Mouse (Mus musculus) heart, adult 2 months (tissue): Measurements from ENCODE around the gene Eomes. TPM values are rescaled to one million over a fixed set of nuclear protein-coding genes. Genes with fewer than 3 reads are reported as not detected.

ENCODE experiments used
- DNase-seq, 2 experiments: peaks; one replicate each; pipeline ENCODE4 v3.0.0; 2021
- H3K27ac ChIP-seq: fragments of 200-600 bp; 2 replicates; pipeline ENCODE4 v1.8.1; 2022
- H3K27me3 ChIP-seq: fragments of 200-500 bp; 2 replicates; pipeline ENCODE4 v1.6.1; 2012; ENCODE audit warnings: mild to moderate bottlenecking, low read length, inconsistent platforms, mixed read lengths; ENCODE audit not compliant: control insufficient read depth, insufficient read depth
- H3K36me3 ChIP-seq: fragments of 200-500 bp; 2 replicates; pipeline ENCODE4 v1.6.1; 2012; ENCODE audit warnings: low read length, inconsistent platforms; ENCODE audit not compliant: control insufficient read depth, insufficient read depth
- H3K4me1 ChIP-seq: fragments of 200-500 bp; 2 replicates; pipeline ENCODE4 v1.6.1; 2011; ENCODE audit warnings: low read length; ENCODE audit not compliant: control insufficient read depth, insufficient read depth
- H3K4me3 ChIP-seq: fragments of 200-600 bp; 2 replicates; pipeline ENCODE4 v1.8.1; 2022
- H3K79me2 ChIP-seq: fragments of 200-500 bp; replicated peaks from 2 replicates; pipeline ENCODE4 v1.6.1; 2012; ENCODE audit warnings: mild to moderate bottlenecking, inconsistent platforms, low read length, moderate library complexity, mixed read lengths; ENCODE audit not compliant: control insufficient read depth, insufficient read depth
- H3K9ac ChIP-seq: fragments of 200-500 bp; 2 replicates; pipeline ENCODE4 v1.6.1; 2012; ENCODE audit warnings: low read depth, mild to moderate bottlenecking, control low read depth, inconsistent platforms, low read length, mixed read lengths
- CTCF ChIP-seq: fragments of 200-600 bp; IDR thresholded peaks from 2 replicates; pipeline ENCODE4 v1.8.1; 2022; ENCODE audit warnings: antibody characterized with exemption, mild to moderate bottlenecking, moderate library complexity
- EP300 ChIP-seq: fragments of 200-500 bp; IDR thresholded peaks from 2 replicates; pipeline ENCODE4 v1.6.1; 2011; ENCODE audit warnings: low read depth, low read length, control low read depth; ENCODE audit not compliant: insufficient read depth
- POLR2A ChIP-seq: fragments of 200-500 bp; IDR thresholded peaks from 2 replicates; pipeline ENCODE4 v1.6.1; 2011; ENCODE audit warnings: mild to moderate bottlenecking, low read depth, low read length, control low read depth; ENCODE audit not compliant: insufficient read depth
- WGBS: fragments of 180-500 bp; shearing (Covaris S2); methylation state at CpG from one replicate; pipeline ENCODE4 v1.1.7; 2018; 5-methylcytosine and 5-hydroxymethylcytosine counted together
- intact Hi-C: fragments of 180-260 bp; cut with DNase I; formaldehyde crosslinking; loops from one replicate; pipeline ENCODE4 v1.15.1; 2025
- polyA plus RNA-seq: library from polyadenylated mRNA; depleted of rRNA; stranded (reverse); fragments of >200 nt; gene quantifications from 2 replicates; pipeline ENCODE4 v1.2.3, GENCODE M21; 2012
- total RNA-seq, 2 experiments: library from RNA; stranded (reverse); gene quantifications; 2 replicates each; pipeline ENCODE4 v1.2.3; 2021

The Eomes gene
- total and polyA plus RNA-seq, 3 experiments, result 0.07 to 0.23 (median 0.13) TPM

- Histone ChIP-seq H3K9ac (no peak overlapping the region), H3K27me3 (peaks cover 32% of the 10 kb centered on the region), H3K4me1 (peaks cover 4% of the 10 kb centered on the region), H3K79me2 (no peaks in the 10 kb centered on the region), H3K4me3 (no peak overlapping the region), H3K27ac (no peak overlapping the region), H3K36me3 (no peaks in the 10 kb centered on the region)
- DNase-seq, result peak; percentile 15 to 30
- WGBS, result 2% methylated on average over 33 of the region's 33 CpGs
- intact Hi-C loops, result no loop called here
- TF ChIP-seq POLR2A (no peak), CTCF (no peak), EP300 (no peak)
These were observed 1.2 kb upstream of the Eomes start for GRCm38 (mm10) chr9:118476766-118477271.

- peak overlapping the region; percentile 33 for H3K4me3 ChIP-seq
- peak; percentile 17 to 32 for DNase-seq
- peaks cover 4% of the 10 kb centered on the region for H3K4me1 ChIP-seq
- WGBS, result 2% methylated on average over 31 of the region's 31 CpGs
- intact Hi-C loops, result no loop called here
- H3K36me3 ChIP-seq, result no peaks in the 10 kb centered on the region
- TF ChIP-seq POLR2A, result no peak
- no peak for TF ChIP-seq EP300
- no peak for TF ChIP-seq CTCF
- peaks cover 34% of the 10 kb centered on the region for H3K27me3 ChIP-seq
- no peak overlapping the region for H3K9ac ChIP-seq
- no peak overlapping the region for H3K27ac ChIP-seq
- no peaks in the 10 kb centered on the region for H3K79me2 ChIP-seq
These were observed 606 bp upstream of the Eomes start for GRCm38 (mm10) chr9:118477281-118477931.

GRCm38 (mm10) chr9:118478458-118478838 lies 436 bp downstream of the Eomes start:
- WGBS, result 2% methylated on average over 27 of the region's 29 CpGs
- peaks cover 35% of the 10 kb centered on the region for H3K27me3 ChIP-seq
- no peaks in the 10 kb centered on the region for H3K36me3 ChIP-seq
- peak overlapping the region; percentile 48 for H3K4me3 ChIP-seq
- no peak overlapping the region for H3K27ac ChIP-seq
- H3K9ac ChIP-seq, result no peak overlapping the region
- TF ChIP-seq EP300 (no peak), POLR2A (no peak), CTCF (no peak)
- DNase-seq, result peak; percentile 13 to 41
- H3K79me2 ChIP-seq, result no peaks in the 10 kb centered on the region
- intact Hi-C loops, result no loop called here
- peaks cover 4% of the 10 kb centered on the region for H3K4me1 ChIP-seq

- intact Hi-C loops, result no loop called here
- peak overlapping the region; percentile 28 for H3K9ac ChIP-seq
- peaks cover 35% of the 10 kb centered on the region for H3K27me3 ChIP-seq
- no peak overlapping the region for H3K27ac ChIP-seq
- TF ChIP-seq EP300, result no peak
- TF ChIP-seq CTCF, result peak; percentile 62
- TF ChIP-seq POLR2A, result no peak
- H3K4me1 ChIP-seq, result peaks cover 4% of the 10 kb centered on the region
- H3K4me3 ChIP-seq, result peak overlapping the region; percentile 48
- peak; percentile 26 to 43 for DNase-seq
- WGBS, result 2% methylated on average over 83 of the region's 87 CpGs
- no peaks in the 10 kb centered on the region for H3K36me3 ChIP-seq
- no peaks in the 10 kb centered on the region for H3K79me2 ChIP-seq
These were observed 961 bp downstream of the Eomes start for GRCm38 (mm10) chr9:118478839-118479507.

- Histone ChIP-seq H3K9ac (no peak overlapping the region), H3K27me3 (peaks cover 33% of the 10 kb centered on the region), H3K4me3 (no peak overlapping the region), H3K79me2 (no peaks in the 10 kb centered on the region), H3K27ac (no peak overlapping the region), H3K4me1 (peaks cover 4% of the 10 kb centered on the region), H3K36me3 (no peaks in the 10 kb centered on the region)
- intact Hi-C loops, result no loop called here
- no peak for DNase-seq
- 31% methylated on average over 23 of the region's 23 CpGs for WGBS
- TF ChIP-seq EP300, result no peak
- no peak for TF ChIP-seq CTCF
- TF ChIP-seq POLR2A, result no peak
These were observed 1.7 kb downstream of the Eomes start for GRCm38 (mm10) chr9:118479508-118480291.

- intact Hi-C loops, result no loop called here
- 31% methylated on average over 14 of the region's 14 CpGs for WGBS
- Histone ChIP-seq H3K4me1 (peaks cover 4% of the 10 kb centered on the region), H3K4me3 (no peak overlapping the region), H3K27ac (no peak overlapping the region), H3K36me3 (no peaks in the 10 kb centered on the region), H3K27me3 (peaks cover 33% of the 10 kb centered on the region), H3K79me2 (no peaks in the 10 kb centered on the region), H3K9ac (no peak overlapping the region)
- DNase-seq, result no peak
- no peak for TF ChIP-seq POLR2A
- no peak for TF ChIP-seq CTCF
- no peak for TF ChIP-seq EP300
These were observed 2.3 kb downstream of the Eomes start for GRCm38 (mm10) chr9:118480292-118480690.
